Mouse (Mus musculus) thymus, adult 2 months (tissue): ENCODE results near the gene Rab11fip4. TPM values are rescaled to one million over a fixed set of nuclear protein-coding genes. Genes with fewer than 3 reads are reported as not detected.

Source experiments
- DNase-seq: peaks from one replicate; pipeline ENCODE4 v3.0.0; 2021
- H3K27ac ChIP-seq: fragments of 200-500 bp; 2 replicates; pipeline ENCODE4 v1.5.1; 2012; ENCODE audit warnings: low read length, control low read depth; ENCODE audit not compliant: control insufficient read depth, insufficient read depth
- H3K27me3 ChIP-seq: fragments of 200-500 bp; 2 replicates; pipeline ENCODE4 v1.6.1; 2012; ENCODE audit warnings: mild to moderate bottlenecking, low read length, moderate library complexity, mixed read lengths; ENCODE audit not compliant: control insufficient read depth, insufficient read depth
- H3K36me3 ChIP-seq: fragments of 200-500 bp; 2 replicates; pipeline ENCODE4 v1.6.1; 2012; ENCODE audit warnings: mild to moderate bottlenecking, low read length, moderate library complexity; ENCODE audit not compliant: control insufficient read depth, insufficient read depth
- H3K4me1 ChIP-seq: fragments of 200-500 bp; replicated peaks from 2 replicates; pipeline ENCODE4 v1.6.1; 2012; ENCODE audit warnings: low read length; ENCODE audit not compliant: control insufficient read depth, insufficient read depth
- H3K4me3 ChIP-seq: fragments of 200-500 bp; 2 replicates; pipeline ENCODE4 v1.5.1; 2012; ENCODE audit warnings: mild to moderate bottlenecking, low read length, control low read depth, moderate library complexity; ENCODE audit not compliant: control insufficient read depth, insufficient read depth
- CTCF ChIP-seq: fragments of 200-500 bp; IDR thresholded peaks from 2 replicates; pipeline ENCODE4 v1.5.1; 2012; ENCODE audit warnings: mild to moderate bottlenecking, control low read depth, low read length, moderate library complexity, borderline replicate concordance; ENCODE audit not compliant: control insufficient read depth, poor library complexity, insufficient read depth; ENCODE audit errors: extremely low read depth
- POLR2A ChIP-seq: fragments of 200-500 bp; IDR thresholded peaks from 2 replicates; pipeline ENCODE4 v1.6.1; 2012; ENCODE audit warnings: mild to moderate bottlenecking, low read length, control low read depth, moderate library complexity; ENCODE audit not compliant: control insufficient read depth, poor library complexity, insufficient read depth; ENCODE audit errors: extremely low read depth
- WGBS: fragments of 180-500 bp; shearing (Covaris S2); methylation state at CpG from one replicate; pipeline ENCODE4 v1.1.7; 2018; 5-methylcytosine and 5-hydroxymethylcytosine counted together
- polyA plus RNA-seq: library from polyadenylated mRNA; depleted of rRNA; stranded (reverse); fragments of >200 nt; gene quantifications from 2 replicates; pipeline ENCODE4 v1.2.3, GENCODE M21; 2012

The Rab11fip4 gene
- polyA plus RNA-seq, 1 experiment, result 36.8 TPM

DNA sequence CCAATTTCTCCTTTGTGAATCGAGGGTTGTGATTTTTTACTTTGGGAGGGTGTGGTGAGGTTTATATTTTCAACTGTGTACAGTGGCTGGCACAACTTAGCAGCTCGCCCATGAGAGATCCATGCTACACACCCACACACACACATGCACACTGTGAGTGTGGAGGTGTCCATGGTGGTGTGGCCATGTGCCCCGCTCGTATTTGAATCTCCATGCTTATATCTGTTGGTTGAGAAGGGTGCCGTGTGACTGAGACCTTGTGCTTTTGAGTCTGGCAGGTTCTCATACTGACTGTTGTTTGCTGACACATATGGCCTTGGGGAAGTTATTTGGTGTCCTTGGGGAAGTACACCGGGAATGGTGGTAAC lies 123.7 kb downstream of the Rab11fip4 start:
- TF ChIP-seq POLR2A (no peak), CTCF (no peak)
- 94% methylated on average over 6 of the region's 6 CpGs for WGBS
- peaks cover 5% of the 10 kb centered on the region; the same call in 1 of the 2 replicates for H3K27me3 ChIP-seq
- H3K4me3 ChIP-seq, result no peak overlapping the region
- no peak for DNase-seq
- no peak overlapping the region for H3K27ac ChIP-seq
- peaks cover 10% of the 10 kb centered on the region for H3K4me1 ChIP-seq
- no peaks in the 10 kb centered on the region for H3K36me3 ChIP-seq

DNA sequence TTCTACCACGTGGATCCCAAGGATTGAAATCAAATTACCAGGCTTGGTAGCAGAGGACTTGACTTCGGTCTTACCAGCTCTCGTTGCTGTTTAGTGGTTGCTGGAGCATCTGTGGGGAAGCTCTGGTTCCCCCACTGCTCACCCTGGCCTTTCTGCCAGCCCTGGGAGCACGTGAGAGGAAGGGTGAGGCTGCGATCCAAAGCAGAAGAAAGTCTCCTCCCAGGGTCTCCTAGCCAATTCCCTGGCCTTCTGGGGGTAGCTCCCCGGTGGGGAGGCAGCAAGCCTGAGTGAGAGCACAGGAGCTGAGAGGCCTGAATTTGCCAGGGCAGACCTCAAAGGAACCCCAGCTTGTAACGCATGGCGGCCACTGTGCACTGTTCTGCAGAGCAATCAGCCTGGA lies 124.3 kb downstream of the Rab11fip4 start:
- 69% methylated on average over 8 of the region's 8 CpGs for WGBS
- DNase-seq, result no peak
- H3K4me1 ChIP-seq, result peaks cover 10% of the 10 kb centered on the region

DNA sequence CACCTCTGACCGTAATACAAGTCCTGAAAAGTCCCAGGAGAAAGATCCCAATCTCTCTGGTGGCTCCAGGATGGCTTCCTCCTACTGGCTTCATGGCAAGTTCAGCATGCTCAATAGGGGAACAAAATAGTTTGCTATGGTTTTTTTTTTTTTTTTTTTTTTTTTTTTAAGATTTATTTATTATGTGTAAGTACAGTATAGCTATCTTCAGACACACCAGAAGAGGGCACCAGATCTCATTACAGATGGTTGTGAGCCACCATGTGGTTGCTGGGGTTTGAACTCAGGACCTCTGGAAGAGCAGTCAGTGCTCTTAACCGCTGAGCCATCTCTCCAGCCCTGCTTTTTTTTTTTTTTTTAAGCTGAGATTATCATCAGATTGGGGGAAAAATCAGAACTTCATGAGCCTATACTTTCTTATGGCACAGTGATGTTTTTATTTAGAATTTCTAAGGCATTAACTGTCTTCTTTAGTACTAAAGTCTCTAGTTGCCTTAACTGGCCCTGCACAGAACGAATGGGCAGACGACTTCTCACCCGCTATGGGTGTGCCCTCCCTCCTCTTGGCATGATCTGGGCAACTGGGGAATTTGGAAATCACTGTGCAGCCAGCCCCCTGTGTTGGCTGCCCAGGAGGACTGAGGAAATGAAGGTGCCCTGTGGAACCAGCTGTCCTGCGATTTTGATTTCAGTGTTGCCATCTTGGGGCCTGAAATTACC lies 124.9 kb downstream of the Rab11fip4 start:
- H3K27me3 ChIP-seq, result peaks cover 5% of the 10 kb centered on the region; the same call in 1 of the 2 replicates

More for the DNA sequence above, 124.3 kb downstream of the Rab11fip4 start:
- no peak overlapping the region for H3K27ac ChIP-seq
- H3K4me3 ChIP-seq, result no peak overlapping the region
- no peaks in the 10 kb centered on the region for H3K36me3 ChIP-seq
- TF ChIP-seq CTCF (no peak), POLR2A (no peak)
- peaks cover 5% of the 10 kb centered on the region; the same call in 1 of the 2 replicates for H3K27me3 ChIP-seq

DNA sequence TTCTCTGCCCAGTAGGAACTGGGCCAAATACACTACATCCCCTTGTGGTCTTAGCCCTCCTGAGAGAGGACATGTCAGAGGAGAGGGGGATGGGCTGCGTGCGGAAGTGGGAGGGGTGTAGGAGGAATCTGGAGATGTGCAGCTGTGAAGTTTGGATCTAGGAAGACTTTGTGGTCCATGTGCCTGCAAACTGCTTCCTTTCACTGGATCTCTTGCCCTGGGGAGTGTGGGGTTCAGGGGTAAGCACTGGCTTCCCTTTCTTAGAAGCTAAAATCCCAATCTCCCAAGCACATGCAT lies 125.4 kb downstream of the Rab11fip4 start:
- Histone ChIP-seq H3K27me3 (peaks cover 5% of the 10 kb centered on the region; the same call in 1 of the 2 replicates), H3K4me1 (peaks cover 6% of the 10 kb centered on the region), H3K4me3 (no peak overlapping the region), H3K36me3 (no peaks in the 10 kb centered on the region), H3K27ac (no peak overlapping the region)
- DNase-seq, result no peak
- TF ChIP-seq CTCF, result no peak
- TF ChIP-seq POLR2A, result no peak
- WGBS, result 38% methylated on average over 2 of the region's 2 CpGs

More for the DNA sequence above, 124.9 kb downstream of the Rab11fip4 start:
- 79% methylated on average over 6 of the region's 6 CpGs for WGBS
- Histone ChIP-seq H3K27ac (no peak overlapping the region), H3K36me3 (no peaks in the 10 kb centered on the region), H3K4me1 (peaks cover 10% of the 10 kb centered on the region), H3K4me3 (no peak overlapping the region)
- no peak for DNase-seq
- TF ChIP-seq CTCF, result no peak
- no peak for TF ChIP-seq POLR2A

DNA sequence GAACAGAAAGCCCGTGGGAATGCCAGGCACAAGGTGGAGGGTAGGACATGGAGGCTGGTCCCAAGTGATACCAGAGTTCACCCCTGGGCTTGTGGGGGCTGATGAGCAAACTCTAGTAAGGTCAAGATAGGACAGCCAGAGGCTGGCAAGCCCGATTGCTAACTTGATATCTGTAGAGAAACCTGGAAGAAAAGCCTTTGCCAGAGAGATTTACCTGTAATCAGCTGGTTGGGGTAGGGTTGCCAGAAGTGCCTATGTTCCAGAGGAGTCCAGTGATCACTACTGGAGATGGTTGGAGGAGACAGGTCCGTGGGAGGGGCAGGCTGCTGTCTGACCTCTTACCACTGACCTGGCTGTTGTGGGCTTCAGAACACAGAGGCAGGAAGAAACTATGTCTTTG lies 126.3 kb downstream of the Rab11fip4 start:
- 88% methylated on average over 3 of the region's 3 CpGs for WGBS
- DNase-seq, result no peak
- Histone ChIP-seq H3K27ac (no peak overlapping the region), H3K4me1 (no peaks in the 10 kb centered on the region; the same call in 1 of the 2 replicates), H3K36me3 (no peaks in the 10 kb centered on the region), H3K4me3 (no peak overlapping the region), H3K27me3 (no peaks in the 10 kb centered on the region)
- TF ChIP-seq CTCF (no peak), POLR2A (no peak)

DNA sequence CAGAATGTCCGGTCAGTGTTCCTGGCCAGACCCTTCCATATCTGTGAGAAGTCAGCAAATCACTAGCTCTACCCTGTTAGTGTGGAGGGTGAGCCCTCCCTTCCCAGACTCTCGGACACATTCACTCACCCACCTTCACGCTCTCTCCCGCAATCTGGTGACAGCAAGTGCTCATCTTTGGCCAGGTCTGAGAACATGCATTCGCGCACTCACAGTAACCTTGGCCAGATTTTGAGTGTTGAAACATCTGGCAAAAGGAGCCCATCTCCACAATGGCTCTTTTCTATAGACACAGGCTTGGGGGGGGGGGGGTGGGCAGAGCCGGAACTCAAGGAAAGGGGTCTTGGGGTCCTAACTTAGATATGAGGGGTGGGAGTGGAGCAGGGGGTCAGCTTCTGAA lies 126.8 kb downstream of the Rab11fip4 start:
- H3K4me1 ChIP-seq, result no peaks in the 10 kb centered on the region; the same call in 1 of the 2 replicates
- 96% methylated on average over 7 of the region's 7 CpGs for WGBS
- H3K27ac ChIP-seq, result no peak overlapping the region
- DNase-seq, result no peak
- H3K4me3 ChIP-seq, result no peak overlapping the region
- TF ChIP-seq POLR2A (no peak), CTCF (no peak)
- no peaks in the 10 kb centered on the region for H3K36me3 ChIP-seq
- no peaks in the 10 kb centered on the region for H3K27me3 ChIP-seq
